Mouse (Mus musculus): ENCODE measurements around the gene Gm10160.

Gene Gm10160

DNA sequence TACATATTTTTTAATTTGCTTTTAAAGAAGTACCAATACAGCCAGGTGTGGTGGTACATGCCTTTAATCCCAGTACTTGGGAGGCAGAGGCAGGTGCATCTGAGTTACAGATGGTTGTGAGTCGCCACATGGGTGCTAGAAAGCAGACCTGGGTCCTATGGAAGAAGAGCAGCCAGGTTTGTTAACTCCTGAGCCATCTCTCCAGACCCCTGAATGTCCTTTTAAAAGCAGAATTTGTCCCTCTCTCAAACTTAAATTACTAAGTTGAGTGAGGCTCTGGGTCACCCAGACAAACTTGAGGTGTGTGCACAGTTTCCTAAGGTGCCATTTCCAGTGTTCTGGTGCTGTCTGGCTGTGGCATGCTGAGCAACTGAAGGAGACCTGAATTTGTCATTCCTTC is at the start of gene Gm10160:
Gene Gm10160, minus strand, starts transcription at position 101 of the 400 bp plus-strand sequence.
- no peak for DNase-seq

GRCm38 (mm10) chr7:81904926-81905325 is 49.3 kb upstream of the Gm10160 start:
- DNase-seq, result no peak

DNA sequence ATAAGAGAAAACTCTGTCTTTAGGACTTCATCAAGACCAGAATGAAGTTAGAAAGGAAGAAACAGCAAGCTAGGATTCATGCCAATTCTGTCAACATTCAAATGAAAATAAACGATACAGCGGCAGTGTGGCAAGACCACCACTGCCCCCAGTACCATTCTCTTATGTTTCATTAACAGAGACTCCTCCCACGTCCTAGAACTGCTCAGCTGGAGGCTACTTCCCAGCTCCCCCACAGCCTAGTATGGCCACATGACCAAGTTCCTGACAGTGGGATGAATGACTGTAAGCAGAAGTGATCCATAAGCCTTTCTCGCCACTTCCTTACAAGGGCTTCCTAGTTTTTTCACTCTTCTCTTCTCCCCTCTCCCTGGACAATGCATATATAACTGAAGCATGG is 48.5 kb upstream of the Gm10160 start:
- no peak for DNase-seq

DNA sequence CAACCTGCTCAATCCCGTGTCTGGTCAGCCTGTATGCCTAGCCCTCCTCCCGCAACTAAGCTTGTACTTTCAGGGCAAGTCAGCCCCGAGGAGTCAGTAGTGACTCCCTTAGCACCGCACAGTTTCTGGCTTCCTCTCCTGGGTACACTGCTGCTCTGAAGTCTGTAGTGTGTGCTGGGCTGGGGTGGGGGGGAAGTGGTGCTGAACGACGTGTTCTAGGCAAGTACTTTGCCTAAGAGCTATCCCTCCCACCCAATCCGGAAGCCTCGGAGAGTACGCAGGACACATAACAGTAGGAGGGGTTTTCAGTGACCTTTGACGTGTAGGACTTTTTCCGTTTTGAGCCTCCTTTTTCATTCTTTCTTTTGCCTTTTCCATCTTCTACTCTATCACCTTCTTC is 43.8 kb upstream of the Gm10160 start:
- no peak for DNase-seq

DNA sequence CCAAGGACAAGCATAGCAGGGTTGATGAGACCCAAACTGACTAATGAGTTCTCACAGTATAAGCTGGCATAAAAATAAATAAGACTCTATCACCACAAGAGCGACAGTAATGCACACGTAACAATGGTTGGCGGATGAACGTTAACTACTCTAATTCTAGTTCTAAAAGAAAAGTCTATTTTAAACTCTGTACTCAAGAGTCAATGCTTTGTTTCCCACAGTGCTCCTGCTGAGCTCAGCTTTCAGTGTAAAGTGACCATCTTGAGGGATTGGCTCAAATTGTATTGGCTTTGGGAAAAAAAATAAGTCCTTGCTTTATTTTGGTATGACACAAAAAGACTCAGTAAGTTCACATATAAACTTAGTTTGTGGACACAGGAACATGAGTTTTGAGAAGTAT is 29.5 kb upstream of the Gm10160 start:
- no peak for DNase-seq

GRCm38 (mm10) chr7:81881600-81881999 is 26.0 kb upstream of the Gm10160 start:
- peak in 1 of 2 experiments; percentile 42 for DNase-seq

DNA sequence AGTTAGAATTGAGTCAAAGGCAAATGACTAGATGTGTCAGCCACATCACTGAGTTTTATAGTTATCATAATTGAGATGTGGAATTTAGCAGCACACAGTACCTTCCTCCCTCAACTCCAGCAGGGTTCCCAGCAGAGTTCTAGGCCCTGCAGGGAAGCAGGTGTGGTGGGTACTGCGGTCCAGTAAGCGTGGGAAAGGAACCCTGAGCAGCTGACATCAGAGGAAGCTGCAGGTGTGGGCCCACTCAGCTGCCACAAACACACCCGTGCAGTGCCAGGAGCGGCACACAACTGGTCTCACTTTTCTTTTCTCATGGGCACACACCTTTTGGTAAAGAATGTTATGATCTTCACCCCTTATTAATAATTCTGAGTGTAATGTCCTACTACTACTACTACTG is 25.2 kb upstream of the Gm10160 start:
- DNase-seq, result no peak

- no peak for DNase-seq
These were observed 24.7 kb upstream of the Gm10160 start for GRCm38 (mm10) chr7:81880286-81880685.

- DNase-seq, result no peak
These were observed 19.8 kb upstream of the Gm10160 start for GRCm38 (mm10) chr7:81875372-81875771.

DNA sequence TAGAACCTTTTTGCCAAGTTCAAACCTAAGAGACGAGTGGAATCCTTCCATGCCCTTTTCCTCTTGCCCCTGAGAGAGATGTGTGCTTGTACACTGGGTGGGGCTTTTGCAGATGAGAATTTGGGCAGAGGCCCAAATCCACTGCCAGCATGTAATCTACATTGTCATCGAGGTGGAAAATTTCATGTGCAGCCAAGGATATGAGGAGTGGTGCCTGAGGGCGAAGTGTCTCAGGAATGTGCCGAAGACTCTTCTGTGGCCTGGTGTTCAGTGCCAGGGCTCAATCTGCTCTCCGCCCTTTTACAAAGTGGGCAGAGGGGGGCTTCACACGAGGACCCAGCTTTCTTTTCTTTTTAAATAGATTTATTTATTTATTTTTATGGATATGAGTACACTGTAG is 19.0 kb upstream of the Gm10160 start:
- no peak for DNase-seq

GRCm38 (mm10) chr7:81873807-81874206 is 18.2 kb upstream of the Gm10160 start:
- no peak for DNase-seq

DNA sequence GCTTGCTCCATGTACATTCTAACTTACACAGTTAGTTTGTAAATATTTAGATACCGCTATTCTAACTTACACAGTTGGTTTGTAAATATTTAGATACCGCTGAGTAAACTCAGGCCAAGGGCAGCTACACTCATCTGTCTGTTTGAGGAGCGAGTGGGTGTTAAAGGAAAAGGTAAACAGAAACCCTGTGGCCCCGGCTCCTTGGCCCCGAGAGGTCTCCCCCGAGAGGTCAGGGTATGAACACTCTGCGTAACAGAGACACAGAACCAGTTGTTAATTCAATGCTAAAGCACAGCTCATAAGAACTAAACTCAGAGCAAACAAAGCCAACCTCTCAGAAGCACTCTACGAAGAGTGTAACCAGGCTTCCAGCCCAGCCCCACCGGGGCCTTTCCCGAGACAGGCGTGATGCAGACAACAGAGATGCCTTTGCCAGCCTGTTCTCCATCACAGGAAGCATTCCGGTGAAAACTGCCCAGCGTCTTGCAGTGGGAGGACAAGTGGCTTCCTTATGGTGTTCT is 17.0 kb upstream of the Gm10160 start:
- no peak for DNase-seq

DNA sequence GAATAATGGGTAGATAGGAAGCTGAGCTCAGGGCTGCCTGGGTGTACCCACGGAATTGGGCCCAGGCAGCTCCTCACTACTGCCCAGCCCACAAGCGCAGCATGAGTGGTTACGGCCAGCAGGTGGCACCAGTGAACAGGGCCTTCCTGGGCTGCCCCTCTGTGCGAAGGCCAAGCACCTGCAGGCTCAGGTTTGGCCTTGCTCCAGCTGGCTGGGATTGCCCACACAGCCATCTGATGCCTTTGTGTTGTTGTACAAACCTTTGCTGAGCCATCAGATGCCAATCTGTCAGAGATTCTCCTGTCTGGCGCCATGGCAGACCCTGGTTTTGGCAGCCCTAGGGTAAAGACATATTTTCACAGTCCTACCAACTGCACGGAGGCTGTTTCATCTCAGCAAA is 12.6 kb upstream of the Gm10160 start:
- peak; percentile 98 to 99 for DNase-seq

- no peak for DNase-seq
These were observed 11.8 kb upstream of the Gm10160 start for GRCm38 (mm10) chr7:81867231-81867930.

- DNase-seq, result no peak
These were observed 10.3 kb upstream of the Gm10160 start for GRCm38 (mm10) chr7:81865937-81866336.

- no peak for DNase-seq
These were observed 9.0 kb upstream of the Gm10160 start for GRCm38 (mm10) chr7:81864552-81864951.

- DNase-seq, result no peak
These were observed 7.3 kb upstream of the Gm10160 start for GRCm38 (mm10) chr7:81862587-81863583.

- no peak for DNase-seq
These were observed 6.3 kb upstream of the Gm10160 start for GRCm38 (mm10) chr7:81861921-81862320.

DNA sequence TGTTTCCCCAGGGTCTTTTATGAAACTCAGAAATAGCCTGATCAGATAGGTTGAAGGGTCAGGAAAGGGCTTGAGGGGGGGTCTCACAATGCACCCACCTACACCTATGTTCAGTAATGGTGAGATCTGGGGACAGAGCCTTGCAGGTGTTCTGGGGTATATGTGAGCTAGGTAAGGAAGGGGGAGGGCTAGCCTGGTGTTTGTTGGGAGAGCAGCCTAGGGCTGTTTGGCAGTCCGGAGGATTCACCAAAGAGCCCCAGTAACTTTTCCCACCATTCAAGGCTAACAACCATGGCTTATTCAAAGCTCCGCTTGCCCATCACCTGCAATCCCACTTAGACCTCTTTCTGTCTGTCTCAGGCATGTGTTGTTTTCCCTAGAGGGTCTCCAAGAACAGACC is 5.9 kb upstream of the Gm10160 start:
- DNase-seq, result no peak

GRCm38 (mm10) chr7:81860996-81861395 is 5.4 kb upstream of the Gm10160 start:
- DNase-seq, result no peak

DNA sequence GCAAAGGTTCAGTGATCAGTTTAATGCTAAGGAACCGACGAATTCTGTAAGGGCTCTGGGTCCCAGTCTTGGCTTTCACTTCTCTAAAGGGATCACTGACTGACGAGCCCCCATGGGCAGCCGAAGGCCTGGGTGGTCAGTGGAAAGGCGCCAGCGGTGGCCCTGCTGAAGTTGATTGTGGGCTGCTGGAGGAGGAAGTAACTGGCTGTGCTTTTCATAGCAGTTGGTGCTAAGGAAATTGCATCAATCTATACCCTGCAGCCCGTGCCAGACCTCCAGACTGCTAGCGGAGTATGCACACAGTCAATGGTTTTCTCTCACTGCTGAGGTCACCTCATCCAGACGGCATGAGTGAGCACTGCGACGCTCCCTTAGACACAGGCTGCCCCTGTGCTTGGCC is 4.5 kb upstream of the Gm10160 start:
- no peak for DNase-seq

DNA sequence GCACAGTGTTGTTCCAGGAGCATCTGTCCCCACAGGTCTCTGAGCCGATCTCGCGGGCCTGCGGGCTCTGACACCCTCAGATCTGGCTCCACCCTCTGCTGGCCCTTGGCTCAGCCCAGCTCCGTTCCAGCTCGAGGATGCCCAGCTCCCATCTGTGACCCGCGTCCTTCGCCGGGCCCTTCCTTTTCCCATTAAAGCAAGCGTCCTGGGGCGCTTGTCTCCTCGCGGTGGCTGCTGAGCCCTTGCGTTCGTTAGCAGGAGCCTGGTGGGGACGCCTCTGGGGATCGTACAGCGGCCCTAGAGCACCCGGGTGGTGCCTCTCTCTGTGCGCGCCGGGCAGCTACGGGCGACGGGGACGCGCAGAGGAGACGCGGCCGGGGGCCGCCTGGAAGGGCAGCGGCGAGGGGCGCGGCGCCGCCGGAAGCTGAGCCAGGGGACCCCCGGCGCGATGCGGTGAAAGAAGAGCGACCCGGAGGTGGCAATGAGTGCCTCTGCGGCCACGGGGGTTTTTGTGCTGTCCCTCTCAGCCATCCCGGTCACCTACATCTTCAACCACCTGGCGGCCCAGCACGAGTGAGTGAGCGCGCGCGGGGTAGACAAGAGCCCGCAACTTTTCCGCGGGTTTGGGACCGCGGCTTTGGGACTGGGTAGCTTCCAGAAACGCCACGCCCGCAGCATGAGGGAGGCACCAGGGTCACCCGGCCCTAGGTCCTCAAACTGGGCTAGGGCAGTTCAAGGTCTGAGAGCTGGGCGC is 3.6 kb upstream of the Gm10160 start, which contains the start of gene Tm6sf1:
Gene Tm6sf1, plus strand, starts transcription at position 34 of the 754 bp plus-strand sequence.
- DNase-seq, result peak; percentile 25 to 44

GRCm38 (mm10) chr7:81858236-81858635 is 2.6 kb upstream of the Gm10160 start:
- no peak for DNase-seq

Data from cerebellum, postnatal 25 days (tissue).